Mouse (Mus musculus): ENCODE measurements around the gene Prdm5. TPM values are rescaled to one million over a fixed set of nuclear protein-coding genes. Genes with fewer than 3 reads are reported as not detected.

The Prdm5 gene
- total and polyA plus RNA-seq, 2 experiments from 2014 or later = 2.6 to 6.1 TPM

DNA sequence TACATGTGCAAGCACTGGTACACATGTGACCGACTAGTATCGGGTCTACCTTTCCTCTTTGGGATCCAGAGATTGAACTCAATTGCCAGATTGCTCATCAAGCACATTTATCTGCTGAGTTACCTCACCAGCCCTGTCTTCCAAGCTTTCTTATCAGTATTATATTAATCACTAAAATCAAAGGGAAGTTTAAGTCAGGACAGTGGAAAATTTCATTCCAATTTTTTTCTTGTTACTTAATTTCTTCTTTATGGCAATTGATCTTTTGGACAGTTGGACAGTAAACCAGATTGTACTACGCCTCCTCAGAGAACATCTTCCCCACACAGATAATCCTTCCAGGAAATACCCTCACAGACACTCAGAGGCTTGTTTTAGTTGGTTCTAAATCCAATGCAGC is 18.7 kb upstream of the Prdm5 start:
- Histone ChIP-seq H3K36me3 (ENCODE audit: insufficient read depth, low read length) (no peaks in the 10 kb centered on the region), H3K4me3 (ENCODE audit: low read depth, low read length) (no peak overlapping the region), H3K4me2 (ENCODE audit: low read depth, low read length, poor library complexity, severe bottlenecking) (no peak overlapping the region), H3K27me3 (ENCODE audit: insufficient read depth, low read length) (no peaks in the 10 kb centered on the region), H3K4me1 (ENCODE audit: insufficient read depth, low read length) (0 out of 2 replicates have a peak, but pooled peaks cover under 1% of the 10 kb centered on the region), H3K27ac (ENCODE audit: low read depth, low read length) (no peak overlapping the region), H3K9ac (replicated peaks; ENCODE audit: low read length, poor library complexity, severe bottlenecking) (no peak overlapping the region), H3K9me3 (ENCODE audit: low read length) (no peaks in the 10 kb centered on the region)
- no peak for ATAC-seq (ENCODE audit: low FRiP score)
- 95% methylated on average over 3 of the region's 3 CpGs for WGBS
- TF ChIP-seq CTCF (IDR thresholded peaks at IDR 0.05) = no peak
- no peak for DNase-seq (ENCODE audit: low spot score)

DNA sequence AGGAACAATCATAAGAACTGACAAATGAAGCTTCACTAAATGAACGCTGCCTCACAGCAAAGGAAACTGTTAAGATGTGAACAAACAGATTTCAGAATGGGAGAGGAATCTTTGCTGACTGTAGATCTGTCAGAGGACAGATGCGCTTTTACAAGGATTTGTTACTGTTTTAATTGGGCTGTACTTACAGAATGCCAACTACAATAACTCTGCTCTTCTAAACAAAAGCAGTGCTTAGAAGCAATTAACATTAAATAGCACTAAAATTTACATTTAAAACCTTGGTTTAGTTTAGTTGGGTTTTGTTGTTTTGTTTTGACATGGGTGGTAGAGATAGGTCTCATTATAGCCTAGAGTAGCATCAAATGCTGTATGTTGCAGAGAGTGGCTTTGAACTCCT is 14.3 kb upstream of the Prdm5 start:
- ATAC-seq (ENCODE audit: low FRiP score) = no peak
- Histone ChIP-seq H3K4me1 (ENCODE audit: insufficient read depth, low read length) (0 out of 2 replicates have a peak, but pooled peaks cover 3% of the 10 kb centered on the region), H3K9me3 (ENCODE audit: low read length) (no peaks in the 10 kb centered on the region), H3K4me3 (ENCODE audit: low read depth, low read length) (no peak overlapping the region), H3K27ac (ENCODE audit: low read depth, low read length) (no peak overlapping the region), H3K36me3 (ENCODE audit: insufficient read depth, low read length) (no peaks in the 10 kb centered on the region), H3K4me2 (ENCODE audit: low read depth, low read length, poor library complexity, severe bottlenecking) (no peak overlapping the region), H3K27me3 (ENCODE audit: insufficient read depth, low read length) (no peaks in the 10 kb centered on the region), H3K9ac (replicated peaks; ENCODE audit: low read length, poor library complexity, severe bottlenecking) (no peak overlapping the region)
- TF ChIP-seq CTCF (IDR thresholded peaks at IDR 0.05) = no peak
- 92% methylated on average over 2 of the region's 2 CpGs for WGBS
- DNase-seq (ENCODE audit: low spot score) = no peak

DNA sequence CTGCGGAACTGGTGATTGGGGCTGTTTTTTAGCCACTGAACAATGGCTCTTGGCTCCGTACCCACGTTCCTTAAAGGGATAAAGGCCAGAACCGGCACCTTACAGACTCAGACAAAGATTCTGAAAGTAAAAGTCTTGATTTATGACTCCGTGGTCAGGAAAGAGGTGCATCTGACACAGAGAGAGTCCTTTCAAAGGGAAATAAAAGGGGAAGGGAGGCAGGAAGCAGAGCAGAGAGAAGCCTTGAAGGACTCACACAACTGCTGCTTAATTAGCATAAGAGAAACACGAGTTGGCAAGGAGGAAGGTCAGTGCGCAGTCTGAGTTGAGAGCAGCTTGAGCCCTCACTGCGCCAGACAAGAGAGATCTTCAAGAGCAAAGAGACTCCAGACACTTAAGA is 13.7 kb upstream of the Prdm5 start:
- 0 out of 2 replicates have a peak, but pooled peaks cover 3% of the 10 kb centered on the region for H3K4me1 ChIP-seq (ENCODE audit: insufficient read depth, low read length)
- DNase-seq (ENCODE audit: low spot score) (peak; percentile 65), ATAC-seq (ENCODE audit: low FRiP score) (0 out of 2 replicates have a peak, but pooled peaks have one; percentile 47)
- no peaks in the 10 kb centered on the region for H3K36me3 ChIP-seq (ENCODE audit: insufficient read depth, low read length)
- 23% methylated on average over 8 of the region's 8 CpGs for WGBS
- H3K9ac ChIP-seq (replicated peaks; ENCODE audit: low read length, poor library complexity, severe bottlenecking) = no peak overlapping the region
- no peaks in the 10 kb centered on the region for H3K9me3 ChIP-seq (ENCODE audit: low read length)
- H3K4me2 ChIP-seq (ENCODE audit: low read depth, low read length, poor library complexity, severe bottlenecking) = peak overlapping the region; percentile 22; the same call in 1 of the 2 replicates
- H3K27me3 ChIP-seq (ENCODE audit: insufficient read depth, low read length) = no peaks in the 10 kb centered on the region
- no peak overlapping the region for H3K4me3 ChIP-seq (ENCODE audit: low read depth, low read length)
- no peak for TF ChIP-seq CTCF (IDR thresholded peaks at IDR 0.05)
- H3K27ac ChIP-seq (ENCODE audit: low read depth, low read length) = no peak overlapping the region

DNA sequence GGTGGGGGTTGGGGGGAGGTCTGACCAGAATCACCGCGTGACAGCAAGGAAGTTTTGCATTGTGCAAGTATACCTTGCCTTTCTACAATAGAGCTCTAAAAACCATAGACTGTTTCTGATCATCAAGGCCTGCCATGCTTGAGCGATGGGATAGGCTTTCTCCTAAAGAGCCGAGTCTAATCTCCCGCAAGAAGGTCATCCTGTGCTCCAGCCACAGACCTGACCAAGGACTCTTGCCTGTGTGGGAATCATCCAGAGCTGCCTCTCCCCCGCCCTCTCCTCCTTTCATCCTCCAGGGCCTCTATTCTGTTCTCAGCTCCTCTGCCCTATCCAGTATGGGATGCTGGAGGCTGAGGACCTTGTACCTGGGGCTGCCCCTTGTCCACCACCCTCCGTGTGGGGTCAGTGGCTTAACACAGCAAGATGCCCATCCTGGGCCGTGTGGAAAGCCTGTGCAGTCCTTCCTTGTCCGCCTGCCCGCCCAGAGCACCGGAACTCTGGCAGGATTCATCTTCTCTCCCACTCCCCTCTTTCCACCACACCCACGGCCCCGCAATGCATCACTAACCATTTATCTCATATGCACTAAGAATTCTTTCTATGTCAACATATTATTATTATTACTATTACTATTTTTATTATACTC is 12.9 kb upstream of the Prdm5 start:
- TF ChIP-seq CTCF (IDR thresholded peaks at IDR 0.05) = no peak
- Histone ChIP-seq H3K9ac (replicated peaks; ENCODE audit: low read length, poor library complexity, severe bottlenecking) (no peak overlapping the region), H3K36me3 (ENCODE audit: insufficient read depth, low read length) (no peaks in the 10 kb centered on the region), H3K27me3 (ENCODE audit: insufficient read depth, low read length) (no peaks in the 10 kb centered on the region), H3K4me3 (ENCODE audit: low read depth, low read length) (no peak overlapping the region), H3K4me1 (ENCODE audit: insufficient read depth, low read length) (0 out of 2 replicates have a peak, but pooled peaks cover 3% of the 10 kb centered on the region), H3K27ac (ENCODE audit: low read depth, low read length) (no peak overlapping the region), H3K4me2 (ENCODE audit: low read depth, low read length, poor library complexity, severe bottlenecking) (no peak overlapping the region), H3K9me3 (ENCODE audit: low read length) (no peaks in the 10 kb centered on the region)
- 86% methylated on average over 13 of the region's 13 CpGs for WGBS
- no peak for ATAC-seq (ENCODE audit: low FRiP score)
- DNase-seq (ENCODE audit: low spot score) = no peak

DNA sequence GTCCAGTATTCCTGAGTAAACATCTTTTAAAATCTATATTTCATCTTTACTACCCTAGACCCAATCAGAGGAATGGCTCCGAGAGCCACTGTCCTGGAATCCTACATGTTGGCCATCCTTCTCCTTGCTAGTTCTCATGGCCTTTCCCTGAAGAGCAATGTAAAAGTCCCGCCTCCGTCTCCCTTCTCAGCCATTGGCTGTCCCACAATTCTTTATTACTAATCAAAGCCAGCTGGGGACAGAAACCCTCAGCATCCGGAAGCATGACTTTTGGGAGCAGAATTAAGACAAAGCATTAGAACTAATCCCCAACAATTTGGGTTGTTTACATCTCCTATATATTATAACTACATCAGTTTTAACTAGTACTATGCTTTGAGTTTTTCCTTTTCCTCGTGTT is 10.9 kb upstream of the Prdm5 start:
- no peaks in the 10 kb centered on the region for H3K27me3 ChIP-seq (ENCODE audit: insufficient read depth, low read length)
- no peak overlapping the region for H3K9ac ChIP-seq (replicated peaks; ENCODE audit: low read length, poor library complexity, severe bottlenecking)
- no peak overlapping the region for H3K27ac ChIP-seq (ENCODE audit: low read depth, low read length)
- ATAC-seq (ENCODE audit: low FRiP score) (no peak), DNase-seq (ENCODE audit: low spot score) (no peak)
- no peaks in the 10 kb centered on the region for H3K36me3 ChIP-seq (ENCODE audit: insufficient read depth, low read length)
- TF ChIP-seq CTCF (IDR thresholded peaks at IDR 0.05) = no peak
- no peak overlapping the region for H3K4me3 ChIP-seq (ENCODE audit: low read depth, low read length)
- H3K4me1 ChIP-seq (ENCODE audit: insufficient read depth, low read length) = 0 out of 2 replicates have a peak, but pooled peaks cover 3% of the 10 kb centered on the region
- H3K4me2 ChIP-seq (ENCODE audit: low read depth, low read length, poor library complexity, severe bottlenecking) = no peak overlapping the region
- H3K9me3 ChIP-seq (ENCODE audit: low read length) = no peaks in the 10 kb centered on the region
- WGBS = 91% methylated on average over 5 of the region's 5 CpGs

DNA sequence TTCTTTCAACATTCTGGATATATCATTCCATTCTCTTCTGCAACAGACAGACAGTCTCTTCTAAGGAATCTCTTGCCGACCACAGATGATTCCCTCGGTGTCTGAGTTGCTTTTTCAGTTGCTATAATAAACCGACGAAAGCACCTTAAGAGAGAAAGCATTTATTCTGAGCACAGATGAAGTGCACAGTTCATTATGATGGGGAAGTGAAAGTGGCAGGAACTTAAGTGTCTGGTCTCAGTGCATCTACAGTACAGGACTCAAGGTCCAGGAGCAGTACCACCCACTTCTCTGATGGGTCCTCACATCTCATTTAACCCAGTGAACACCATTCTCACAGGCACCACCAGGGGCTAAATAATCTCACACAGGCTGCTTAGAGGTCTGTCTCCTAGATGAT is 5.2 kb upstream of the Prdm5 start:
- no peak overlapping the region for H3K27ac ChIP-seq (ENCODE audit: low read depth, low read length)
- no peak for ATAC-seq (ENCODE audit: low FRiP score)
- H3K4me3 ChIP-seq (ENCODE audit: low read depth, low read length) = no peak overlapping the region
- no peak for TF ChIP-seq CTCF (IDR thresholded peaks at IDR 0.05)
- no peaks in the 10 kb centered on the region for H3K4me1 ChIP-seq (ENCODE audit: insufficient read depth, low read length)
- H3K36me3 ChIP-seq (ENCODE audit: insufficient read depth, low read length) = no peaks in the 10 kb centered on the region
- DNase-seq (ENCODE audit: low spot score) = no peak
- H3K9me3 ChIP-seq (ENCODE audit: low read length) = no peaks in the 10 kb centered on the region
- no peak overlapping the region for H3K4me2 ChIP-seq (ENCODE audit: low read depth, low read length, poor library complexity, severe bottlenecking)
- no peaks in the 10 kb centered on the region for H3K27me3 ChIP-seq (ENCODE audit: insufficient read depth, low read length)
- no peak overlapping the region for H3K9ac ChIP-seq (replicated peaks; ENCODE audit: low read length, poor library complexity, severe bottlenecking)
- 87% methylated on average over 4 of the region's 4 CpGs for WGBS
